Mouse (Mus musculus) G1E (cell line): ENCODE results near the gene Lax1.

Experiments
- CTCF ChIP-seq: IDR thresholded peaks from 2 replicates; pipeline ENCODE4 v1.5.1; 2012; ENCODE audit warnings: low read depth, low read length, inconsistent platforms, mixed read lengths
- GATA1 ChIP-seq: IDR thresholded peaks from 2 replicates; pipeline ENCODE4 v1.6.1; 2012; ENCODE audit warnings: borderline replicate concordance, low read length, inconsistent platforms, mixed read lengths
- TAL1 ChIP-seq: conservative IDR thresholded peaks from 2 replicates; pipeline ENCODE4 v1.6.1; 2012; ENCODE audit warnings: low read depth, low read length, inconsistent platforms, mixed read lengths

DNA sequence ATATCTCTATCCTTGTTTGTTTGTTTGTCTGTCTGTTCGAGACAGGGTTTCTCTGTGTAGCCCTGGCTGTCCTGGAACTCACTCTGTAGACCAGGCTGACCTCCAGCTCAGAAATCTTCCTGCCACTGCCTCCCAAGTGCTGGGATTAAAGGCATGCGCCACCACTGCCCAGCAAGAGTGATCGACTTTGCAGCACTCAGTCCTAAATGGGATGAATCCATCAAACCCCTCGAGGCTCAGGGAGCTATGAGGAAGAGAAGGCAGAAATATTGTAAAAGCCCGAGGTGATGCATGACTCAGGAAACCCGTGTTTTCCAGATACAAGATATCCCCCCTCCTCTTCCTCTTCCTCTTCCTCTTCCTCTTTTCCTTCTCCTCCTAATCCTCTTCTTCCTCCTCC is 19.1 kb downstream of the Lax1 start:
- TF ChIP-seq CTCF (no peak), TAL1 (no peak), GATA1 (no peak)
